Mouse (Mus musculus): ENCODE data around the gene Tcl1b4.

GRCm38 (mm10) chr12:105208441-105208840 is 6.7 kb downstream of the Tcl1b4 start:
- TF ChIP-seq POLR2A (IDR thresholded peaks at IDR 0.05; ENCODE audit: insufficient read depth, low read depth, low read length) (no peak), CTCF (IDR thresholded peaks at IDR 0.05) (no peak), EP300 (IDR thresholded peaks at IDR 0.05; ENCODE audit: insufficient read depth, low read depth, low read length) (no peak)
